Mouse (Mus musculus) embryonic facial prominence, embryonic 11.5 days (tissue): ENCODE results near the gene Armh3. TPM values are rescaled to one million over a fixed set of nuclear protein-coding genes. Genes with fewer than 3 reads are reported as not detected.
A peak's percentile ranks its signal among the peaks of the same experiment; 100 is the strongest.

ENCODE experiments used
- ATAC-seq: fragments of 200-750 bp; cut with Nextera tagmentation; replicated peaks from 2 replicates; pipeline ENCODE4 v1.8.0; 2017; ENCODE audit warnings: low read depth; ENCODE audit not compliant: insufficient number of reproducible peaks, low FRiP score, low TSS enrichment
- DNase-seq: peaks from one replicate; pipeline ENCODE4 v3.0.0-alpha.2; 2015; ENCODE audit warnings: low spot score
- H3K27ac ChIP-seq: fragments of 300-500 bp; sonication (generic); replicated peaks from 2 replicates; pipeline ENCODE4 v1.5.1; 2014; ENCODE audit warnings: mild to moderate bottlenecking, low read depth, low read length, control low read depth
- H3K27me3 ChIP-seq: fragments of 300-500 bp; sonication (generic); 2 replicates; pipeline ENCODE4 v1.6.1; 2014; ENCODE audit warnings: mild to moderate bottlenecking, low read length, moderate library complexity, mixed read lengths; ENCODE audit not compliant: control insufficient read depth, insufficient read depth
- H3K36me3 ChIP-seq: fragments of 300-500 bp; sonication (generic); replicated peaks from 2 replicates; pipeline ENCODE4 v1.6.1; 2014; ENCODE audit warnings: low read depth, mild to moderate bottlenecking, low read length, moderate library complexity, mixed read lengths; ENCODE audit not compliant: control insufficient read depth, insufficient read depth
- H3K4me1 ChIP-seq: fragments of 300-500 bp; sonication (generic); 2 replicates; pipeline ENCODE4 v1.6.1; 2014; ENCODE audit warnings: low read length, mixed read lengths; ENCODE audit not compliant: control insufficient read depth, insufficient read depth
- H3K4me2 ChIP-seq: fragments of 300-500 bp; sonication (generic); 2 replicates; pipeline ENCODE4 v1.6.1; 2014; ENCODE audit warnings: low read depth, mild to moderate bottlenecking, control low read depth, low read length, moderate library complexity
- H3K4me3 ChIP-seq: fragments of 300-500 bp; sonication (generic); 2 replicates; pipeline ENCODE4 v1.5.1; 2014; ENCODE audit warnings: low read depth, low read length, control low read depth
- H3K9ac ChIP-seq: fragments of 300-500 bp; sonication (generic); replicated peaks from 2 replicates; pipeline ENCODE4 v1.6.1; 2014; ENCODE audit warnings: mild to moderate bottlenecking, control low read depth, low read length
- H3K9me3 ChIP-seq: fragments of 300-500 bp; sonication (generic); replicated peaks from 2 replicates; pipeline ENCODE4 v1.6.1; 2016; ENCODE audit warnings: mild to moderate bottlenecking, low read length, inconsistent platforms, mixed read lengths; ENCODE audit not compliant: control insufficient read depth
- WGBS: fragments of 180-500 bp; shearing (Covaris S2); extraction: QIAGEN DNeasy Blood & Tissue Kit; methylation state at CpG from one replicate; pipeline ENCODE4 v1.1.7; 2014; 5-methylcytosine and 5-hydroxymethylcytosine counted together
- polyA plus RNA-seq: library from polyadenylated mRNA; unstranded; fragments of >200 nt; fragmentation: Nextera tagmentation; extraction: Ambion mirVana; gene quantifications from 2 replicates; pipeline ENCODE4 v1.2.1, GENCODE M21; 2014

Gene Armh3
- polyA plus RNA-seq, 1 experiment from 2014 or later: 13.9 TPM

- Histone ChIP-seq H3K4me2 (no peak overlapping the region), H3K4me1 (no peaks in the 10 kb centered on the region), H3K27ac (no peak overlapping the region), H3K4me3 (no peak overlapping the region), H3K9me3 (0 out of 2 replicates have a peak, but pooled peaks cover 2% of the 10 kb centered on the region), H3K36me3 (no peaks in the 10 kb centered on the region), H3K27me3 (no peaks in the 10 kb centered on the region), H3K9ac (no peak overlapping the region)
- no peak for DNase-seq
- WGBS: 95% methylated on average over 3 of the region's 3 CpGs
- no peak for ATAC-seq
Measured at GRCm38 (mm10) chr19:45991171-45991570, 7.1 kb downstream of the Armh3 start.

- no peak overlapping the region for H3K4me2 ChIP-seq
- H3K9me3 ChIP-seq: no peaks in the 10 kb centered on the region
- no peak for DNase-seq
- H3K9ac ChIP-seq: no peak overlapping the region
- no peaks in the 10 kb centered on the region for H3K27me3 ChIP-seq
- H3K27ac ChIP-seq: no peak overlapping the region
- 94% methylated on average over 3 of the region's 3 CpGs for WGBS
- no peaks in the 10 kb centered on the region for H3K36me3 ChIP-seq
- no peak for ATAC-seq
- no peak overlapping the region for H3K4me3 ChIP-seq
- H3K4me1 ChIP-seq: no peaks in the 10 kb centered on the region
Measured at GRCm38 (mm10) chr19:45988238-45988637, 10.1 kb downstream of the Armh3 start.

- DNase-seq (no peak), ATAC-seq (no peak)
- Histone ChIP-seq H3K4me2 (no peak overlapping the region), H3K36me3 (no peaks in the 10 kb centered on the region), H3K9ac (no peak overlapping the region), H3K27ac (no peak overlapping the region), H3K4me3 (no peak overlapping the region), H3K4me1 (no peaks in the 10 kb centered on the region), H3K27me3 (no peaks in the 10 kb centered on the region), H3K9me3 (no peaks in the 10 kb centered on the region)
Measured at GRCm38 (mm10) chr19:45984379-45984778, 13.9 kb downstream of the Armh3 start.

GRCm38 (mm10) chr19:45960770-45961169 lies 37.5 kb downstream of the Armh3 start:
- Histone ChIP-seq H3K4me2 (no peak overlapping the region), H3K27ac (no peak overlapping the region), H3K27me3 (no peaks in the 10 kb centered on the region), H3K36me3 (no peaks in the 10 kb centered on the region), H3K4me1 (no peaks in the 10 kb centered on the region), H3K9ac (no peak overlapping the region), H3K9me3 (no peaks in the 10 kb centered on the region), H3K4me3 (no peak overlapping the region)
- WGBS: 47% methylated on average over 5 of the region's 5 CpGs
- DNase-seq (no peak), ATAC-seq (no peak)

DNA sequence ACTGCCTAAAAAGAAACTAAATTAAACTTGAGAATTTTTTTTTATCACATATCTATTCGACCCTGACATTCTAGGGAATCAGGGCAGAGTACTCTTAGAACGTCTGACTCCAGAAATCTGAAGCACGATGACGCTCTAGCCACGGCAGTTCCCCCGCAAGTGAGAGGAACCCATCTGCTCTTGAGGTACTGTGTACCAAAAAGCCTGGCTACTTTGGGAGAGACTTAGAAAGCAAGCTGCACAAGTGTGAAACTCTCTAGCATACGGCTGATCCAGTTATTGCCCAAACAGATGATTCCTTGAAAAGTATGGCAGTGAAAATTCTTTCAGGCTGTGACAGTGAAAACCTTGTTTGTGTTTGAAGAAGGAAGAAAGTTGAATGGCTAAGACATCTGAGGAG lies 41.6 kb downstream of the Armh3 start:
- Histone ChIP-seq H3K27ac (no peak overlapping the region), H3K36me3 (no peaks in the 10 kb centered on the region)
- 91% methylated on average over 7 of the region's 7 CpGs for WGBS

GRCm38 (mm10) chr19:45953286-45953685 lies 45.0 kb downstream of the Armh3 start:
- DNase-seq: peak; percentile 75
- H3K9me3 ChIP-seq: no peaks in the 10 kb centered on the region
- H3K4me1 ChIP-seq: no peaks in the 10 kb centered on the region
- H3K9ac ChIP-seq: no peak overlapping the region
- no peak overlapping the region for H3K4me3 ChIP-seq
- H3K27me3 ChIP-seq: no peaks in the 10 kb centered on the region
- no peak for ATAC-seq
- H3K4me2 ChIP-seq: no peak overlapping the region
- no peaks in the 10 kb centered on the region; the same call in 1 of the 2 replicates for H3K36me3 ChIP-seq
- WGBS: 13% methylated on average over 3 of the region's 3 CpGs
- H3K27ac ChIP-seq: no peak overlapping the region

More for the DNA sequence above, 41.6 kb downstream of the Armh3 start:
- no peaks in the 10 kb centered on the region for H3K27me3 ChIP-seq
- no peak overlapping the region for H3K4me3 ChIP-seq
- H3K9me3 ChIP-seq: no peaks in the 10 kb centered on the region
- no peak overlapping the region for H3K9ac ChIP-seq
- no peak for DNase-seq
- H3K4me1 ChIP-seq: no peaks in the 10 kb centered on the region
- no peak overlapping the region for H3K4me2 ChIP-seq
- no peak for ATAC-seq

GRCm38 (mm10) chr19:45949236-45949635 lies 49.1 kb downstream of the Armh3 start:
- H3K36me3 ChIP-seq: no peaks in the 10 kb centered on the region; the same call in 1 of the 2 replicates
- H3K4me2 ChIP-seq: no peak overlapping the region
- ATAC-seq (no peak), DNase-seq (no peak)
- H3K4me1 ChIP-seq: no peaks in the 10 kb centered on the region
- H3K9ac ChIP-seq: no peak overlapping the region
- no peak overlapping the region for H3K27ac ChIP-seq
- H3K27me3 ChIP-seq: no peaks in the 10 kb centered on the region
- no peaks in the 10 kb centered on the region for H3K9me3 ChIP-seq
- no peak overlapping the region for H3K4me3 ChIP-seq
- 85% methylated on average over 6 of the region's 6 CpGs for WGBS

GRCm38 (mm10) chr19:45947764-45948163 lies 50.5 kb downstream of the Armh3 start:
- WGBS: 88% methylated on average over 2 of the region's 2 CpGs

More at GRCm38 (mm10) chr19:45947764-45948163, 50.5 kb downstream of the Armh3 start:
- Histone ChIP-seq H3K9ac (no peak overlapping the region), H3K27me3 (no peaks in the 10 kb centered on the region), H3K27ac (no peak overlapping the region), H3K9me3 (no peaks in the 10 kb centered on the region), H3K4me1 (no peaks in the 10 kb centered on the region), H3K36me3 (no peaks in the 10 kb centered on the region; the same call in 1 of the 2 replicates), H3K4me3 (no peak overlapping the region), H3K4me2 (no peak overlapping the region)
- no peak for DNase-seq
- no peak for ATAC-seq
